Mouse (Mus musculus): ENCODE data around the gene Med26. TPM values are rescaled to one million over a fixed set of nuclear protein-coding genes. Genes with fewer than 3 reads are reported as not detected.

The Med26 gene
- polyA plus RNA-seq, 1 experiment from 2014 or later = 12.7 TPM

GRCm38 (mm10) chr8:72455317-72455716 lies 92.8 kb downstream of the Med26 start:
- peaks cover 39% of the 10 kb centered on the region for H3K36me3 ChIP-seq (ENCODE audit: control insufficient read depth, insufficient read depth)
- no peaks in the 10 kb centered on the region for H3K4me1 ChIP-seq (ENCODE audit: control insufficient read depth, insufficient read depth, low read length)
- H3K9ac ChIP-seq (ENCODE audit: low read length) = no peak overlapping the region
- no peaks in the 10 kb centered on the region for H3K27me3 ChIP-seq (ENCODE audit: control insufficient read depth, insufficient read depth, low read length)
- H3K4me2 ChIP-seq (ENCODE audit: low read depth, low read length) = no peak overlapping the region
- H3K27ac ChIP-seq (ENCODE audit: low read length) = no peak overlapping the region
- no peak overlapping the region for H3K4me3 ChIP-seq (ENCODE audit: low read length)
- WGBS = 58% methylated on average over 4 of the region's 4 CpGs
- ATAC-seq (replicated peaks; ENCODE audit: extremely low read depth, insufficient read depth, low FRiP score) = no peak
- peaks cover 5% of the 10 kb centered on the region; the same call in 1 of the 2 replicates for H3K9me3 ChIP-seq (replicated peaks; ENCODE audit: control insufficient read depth, low read length)

GRCm38 (mm10) chr8:72453904-72454303 lies 94.2 kb downstream of the Med26 start:
- Histone ChIP-seq H3K27ac (ENCODE audit: low read length) (no peak overlapping the region), H3K4me2 (ENCODE audit: low read depth, low read length) (no peak overlapping the region), H3K4me3 (ENCODE audit: low read length) (no peak overlapping the region), H3K9me3 (replicated peaks; ENCODE audit: control insufficient read depth, low read length) (peaks cover 5% of the 10 kb centered on the region; the same call in 1 of the 2 replicates), H3K27me3 (ENCODE audit: control insufficient read depth, insufficient read depth, low read length) (no peaks in the 10 kb centered on the region), H3K9ac (ENCODE audit: low read length) (no peak overlapping the region), H3K36me3 (ENCODE audit: control insufficient read depth, insufficient read depth) (peaks cover 34% of the 10 kb centered on the region), H3K4me1 (ENCODE audit: control insufficient read depth, insufficient read depth, low read length) (no peaks in the 10 kb centered on the region)
- ATAC-seq (replicated peaks; ENCODE audit: extremely low read depth, insufficient read depth, low FRiP score) = no peak
- 96% methylated on average over 2 of the region's 2 CpGs for WGBS

GRCm38 (mm10) chr8:72451516-72451915 lies 96.6 kb downstream of the Med26 start:
- H3K4me2 ChIP-seq (ENCODE audit: low read depth, low read length) = no peak overlapping the region
- H3K9ac ChIP-seq (ENCODE audit: low read length) = no peak overlapping the region
- H3K4me3 ChIP-seq (ENCODE audit: low read length) = no peak overlapping the region
- peaks cover 30% of the 10 kb centered on the region for H3K36me3 ChIP-seq (ENCODE audit: control insufficient read depth, insufficient read depth)
- ATAC-seq (replicated peaks; ENCODE audit: extremely low read depth, insufficient read depth, low FRiP score) = no peak
- H3K27me3 ChIP-seq (ENCODE audit: control insufficient read depth, insufficient read depth, low read length) = no peaks in the 10 kb centered on the region
- H3K9me3 ChIP-seq (replicated peaks; ENCODE audit: control insufficient read depth, low read length) = peaks cover 5% of the 10 kb centered on the region; the same call in 1 of the 2 replicates
- H3K4me1 ChIP-seq (ENCODE audit: control insufficient read depth, insufficient read depth, low read length) = no peaks in the 10 kb centered on the region
- no peak overlapping the region for H3K27ac ChIP-seq (ENCODE audit: low read length)
- 64% methylated on average over 8 of the region's 8 CpGs for WGBS

GRCm38 (mm10) chr8:72445071-72445470 lies 103.0 kb downstream of the Med26 start:
- no peaks in the 10 kb centered on the region for H3K9me3 ChIP-seq (replicated peaks; ENCODE audit: control insufficient read depth, low read length)
- no peak overlapping the region for H3K4me3 ChIP-seq (ENCODE audit: low read length)
- H3K27me3 ChIP-seq (ENCODE audit: control insufficient read depth, insufficient read depth, low read length) = no peaks in the 10 kb centered on the region
- WGBS = 88% methylated on average over 6 of the region's 6 CpGs
- H3K9ac ChIP-seq (ENCODE audit: low read length) = no peak overlapping the region
- no peak overlapping the region for H3K27ac ChIP-seq (ENCODE audit: low read length)
- ATAC-seq (replicated peaks; ENCODE audit: extremely low read depth, insufficient read depth, low FRiP score) = no peak
- no peaks in the 10 kb centered on the region for H3K4me1 ChIP-seq (ENCODE audit: control insufficient read depth, insufficient read depth, low read length)
- H3K4me2 ChIP-seq (ENCODE audit: low read depth, low read length) = no peak overlapping the region
- H3K36me3 ChIP-seq (ENCODE audit: control insufficient read depth, insufficient read depth) = peaks cover 6% of the 10 kb centered on the region; the same call in 1 of the 2 replicates

Small RNA genes lying within 50 kb of the gene (microRNA-seq; reads per million reads assigned to microRNA genes)
- gene Gm28019 (not detected), gene Mir7068 (2.0 reads per million, percentile 4 among the genes with 10 or more reads in this experiment)

Other genes with a start within 250 kb of the Med26 start
- gene Gm10282, start 243.0 kb downstream of the Med26 start, polyA plus RNA-seq (2015; fragmentation: Nextera tagmentation; extraction: Ambion mirVana) = 15.0 and 30.4 TPM in 2 replicates
- 14.8 and 15.3 TPM in 2 replicates for gene Klf2, start 229.2 kb downstream of the Med26 start, polyA plus RNA-seq (2015; fragmentation: Nextera tagmentation; extraction: Ambion mirVana)
- 38.8 and 40.2 TPM in 2 replicates for gene Eps15l1, start 126.8 kb downstream of the Med26 start, polyA plus RNA-seq (2015; fragmentation: Nextera tagmentation; extraction: Ambion mirVana)
- 1.4 and 1.5 TPM in 2 replicates for gene Calr3, start 104.4 kb downstream of the Med26 start, polyA plus RNA-seq (2015; fragmentation: Nextera tagmentation; extraction: Ambion mirVana)
- gene 1700030K09Rik, start 104.4 kb downstream of the Med26 start, polyA plus RNA-seq (2015; fragmentation: Nextera tagmentation; extraction: Ambion mirVana) = 9.8 and 10.3 TPM in 2 replicates
- 36.8 and 45.6 TPM in 2 replicates for gene Cherp, start 73.0 kb downstream of the Med26 start, polyA plus RNA-seq (2015; fragmentation: Nextera tagmentation; extraction: Ambion mirVana)
- 7.8 and 13.1 TPM in 2 replicates for gene Slc35e1, start 55.7 kb downstream of the Med26 start, polyA plus RNA-seq (2015; fragmentation: Nextera tagmentation; extraction: Ambion mirVana)
- 97.1 and 108 TPM in 2 replicates for gene Smim7, start 22.8 kb upstream of the Med26 start, polyA plus RNA-seq (2015; fragmentation: Nextera tagmentation; extraction: Ambion mirVana)
- 117 and 125 TPM in 2 replicates for gene Tmem38a, start 23.8 kb upstream of the Med26 start, polyA plus RNA-seq (2015; fragmentation: Nextera tagmentation; extraction: Ambion mirVana)
- gene Nwd1, start 98.4 kb upstream of the Med26 start, polyA plus RNA-seq (2015; fragmentation: Nextera tagmentation; extraction: Ambion mirVana) = 0.38 and 0.40 TPM in 2 replicates
- 160 and 166 TPM in 2 replicates for gene Sin3b, start 175.0 kb upstream of the Med26 start, polyA plus RNA-seq (2015; fragmentation: Nextera tagmentation; extraction: Ambion mirVana)
- 1.6 and 1.7 TPM in 2 replicates for gene F2rl3, start 213.6 kb upstream of the Med26 start, polyA plus RNA-seq (2015; fragmentation: Nextera tagmentation; extraction: Ambion mirVana)